Mouse (Mus musculus): ENCODE results near the gene Kcnq2. TPM values are rescaled to one million over a fixed set of nuclear protein-coding genes. Genes with fewer than 3 reads are reported as not detected.

Kcnq2 gene
- polyA plus RNA-seq, 1 experiment from 2014 or later = 13.9 TPM

- ATAC-seq (replicated peaks; ENCODE audit: low FRiP score) = no peak
- Histone ChIP-seq H3K4me3 (ENCODE audit: low read depth, low read length) (no peak overlapping the region), H3K9me3 (ENCODE audit: control insufficient read depth, low read length) (no peaks in the 10 kb centered on the region), H3K27me3 (ENCODE audit: control insufficient read depth, insufficient read depth, low read length) (peaks cover 16% of the 10 kb centered on the region), H3K9ac (ENCODE audit: low read length) (no peak overlapping the region), H3K4me2 (ENCODE audit: low read depth, low read length, severe bottlenecking) (no peak overlapping the region), H3K36me3 (ENCODE audit: control insufficient read depth, insufficient read depth, low read length) (no peaks in the 10 kb centered on the region), H3K27ac (ENCODE audit: low read depth, low read length) (no peak overlapping the region), H3K4me1 (replicated peaks; ENCODE audit: control insufficient read depth, insufficient read depth, low read length) (peaks cover 10% of the 10 kb centered on the region; the same call in 1 of the 2 replicates)
- no peak for DNase-seq (ENCODE audit: low spot score)
- WGBS = 87% methylated on average over 2 of the region's 2 CpGs
These were observed 23.4 kb upstream of the Kcnq2 start for GRCm38 (mm10) chr2:181158471-181158870.

- no peak overlapping the region for H3K27ac ChIP-seq (ENCODE audit: low read depth, low read length)
- WGBS = 78% methylated on average over 6 of the region's 6 CpGs
- H3K27me3 ChIP-seq (ENCODE audit: control insufficient read depth, insufficient read depth, low read length) = peaks cover 16% of the 10 kb centered on the region
- no peak overlapping the region for H3K4me2 ChIP-seq (ENCODE audit: low read depth, low read length, severe bottlenecking)
- no peaks in the 10 kb centered on the region for H3K36me3 ChIP-seq (ENCODE audit: control insufficient read depth, insufficient read depth, low read length)
- no peak for DNase-seq (ENCODE audit: low spot score)
- peaks cover 10% of the 10 kb centered on the region; the same call in 1 of the 2 replicates for H3K4me1 ChIP-seq (replicated peaks; ENCODE audit: control insufficient read depth, insufficient read depth, low read length)
- H3K9ac ChIP-seq (ENCODE audit: low read length) = no peak overlapping the region
- no peak for ATAC-seq (replicated peaks; ENCODE audit: low FRiP score)
- H3K4me3 ChIP-seq (ENCODE audit: low read depth, low read length) = no peak overlapping the region
- H3K9me3 ChIP-seq (ENCODE audit: control insufficient read depth, low read length) = no peaks in the 10 kb centered on the region
These were observed 22.7 kb upstream of the Kcnq2 start for GRCm38 (mm10) chr2:181157716-181158302.

- peaks cover 10% of the 10 kb centered on the region; the same call in 1 of the 2 replicates for H3K4me1 ChIP-seq (replicated peaks; ENCODE audit: control insufficient read depth, insufficient read depth, low read length)
- H3K4me2 ChIP-seq (ENCODE audit: low read depth, low read length, severe bottlenecking) = peak overlapping the region; percentile 61; the same call in 1 of the 2 replicates
- ATAC-seq (replicated peaks; ENCODE audit: low FRiP score) (no peak), DNase-seq (ENCODE audit: low spot score) (no peak)
- peak overlapping the region; percentile 55; the same call in 1 of the 2 replicates for H3K9ac ChIP-seq (ENCODE audit: low read length)
- WGBS = 77% methylated on average over 4 of the region's 4 CpGs
- H3K27ac ChIP-seq (ENCODE audit: low read depth, low read length) = no peak overlapping the region
- peak overlapping the region; percentile 32; the same call in 1 of the 2 replicates for H3K4me3 ChIP-seq (ENCODE audit: low read depth, low read length)
- no peaks in the 10 kb centered on the region for H3K36me3 ChIP-seq (ENCODE audit: control insufficient read depth, insufficient read depth, low read length)
- no peaks in the 10 kb centered on the region for H3K9me3 ChIP-seq (ENCODE audit: control insufficient read depth, low read length)
- H3K27me3 ChIP-seq (ENCODE audit: control insufficient read depth, insufficient read depth, low read length) = peaks cover 16% of the 10 kb centered on the region
These were observed 22.1 kb upstream of the Kcnq2 start for GRCm38 (mm10) chr2:181157180-181157579.

GRCm38 (mm10) chr2:181156248-181157121 is 21.4 kb upstream of the Kcnq2 start, which contains the start of gene Eef1a2:
Gene Eef1a2, minus strand, starts transcription at chr2:181157014.
- ATAC-seq (replicated peaks; ENCODE audit: low FRiP score) = peak; percentile 28; the same call in 1 of the 2 replicates
- DNase-seq (ENCODE audit: low spot score) = peak; percentile 64
- Histone ChIP-seq H3K27me3 (ENCODE audit: control insufficient read depth, insufficient read depth, low read length) (peaks cover 16% of the 10 kb centered on the region), H3K9ac (ENCODE audit: low read length) (peak within 1 kb of the TSS; percentile 55), H3K4me3 (ENCODE audit: low read depth, low read length) (peak within 1 kb of the TSS; percentile 32), H3K9me3 (ENCODE audit: control insufficient read depth, low read length) (no peaks in the 10 kb centered on the region), H3K36me3 (ENCODE audit: control insufficient read depth, insufficient read depth, low read length) (no peaks in the 10 kb centered on the region), H3K27ac (ENCODE audit: low read depth, low read length) (no peak within 1 kb of the TSS), H3K4me2 (ENCODE audit: low read depth, low read length, severe bottlenecking) (peak within 1 kb of the TSS; percentile 61), H3K4me1 (replicated peaks; ENCODE audit: control insufficient read depth, insufficient read depth, low read length) (peaks cover 10% of the 10 kb centered on the region; the same call in 1 of the 2 replicates)
- WGBS = 4% methylated on average over 55 of the region's 55 CpGs

GRCm38 (mm10) chr2:181155801-181156200 is 20.7 kb upstream of the Kcnq2 start:
- Histone ChIP-seq H3K36me3 (ENCODE audit: control insufficient read depth, insufficient read depth, low read length) (no peaks in the 10 kb centered on the region), H3K4me2 (ENCODE audit: low read depth, low read length, severe bottlenecking) (peak overlapping the region; percentile 61; the same call in 1 of the 2 replicates), H3K9ac (ENCODE audit: low read length) (no peak overlapping the region), H3K4me3 (ENCODE audit: low read depth, low read length) (0 out of 2 replicates have a peak overlapping the region, but pooled peaks have one; percentile 32), H3K27ac (ENCODE audit: low read depth, low read length) (no peak overlapping the region), H3K4me1 (replicated peaks; ENCODE audit: control insufficient read depth, insufficient read depth, low read length) (peaks cover 10% of the 10 kb centered on the region; the same call in 1 of the 2 replicates), H3K9me3 (ENCODE audit: control insufficient read depth, low read length) (no peaks in the 10 kb centered on the region), H3K27me3 (ENCODE audit: control insufficient read depth, insufficient read depth, low read length) (peaks cover 16% of the 10 kb centered on the region)
- ATAC-seq (replicated peaks; ENCODE audit: low FRiP score) = no peak
- WGBS = 63% methylated on average over 4 of the region's 4 CpGs
- no peak for DNase-seq (ENCODE audit: low spot score)

GRCm38 (mm10) chr2:181154831-181155415 is 19.8 kb upstream of the Kcnq2 start:
- Histone ChIP-seq H3K36me3 (ENCODE audit: control insufficient read depth, insufficient read depth, low read length) (no peaks in the 10 kb centered on the region), H3K9me3 (ENCODE audit: control insufficient read depth, low read length) (no peaks in the 10 kb centered on the region), H3K27me3 (ENCODE audit: control insufficient read depth, insufficient read depth, low read length) (peaks cover 16% of the 10 kb centered on the region), H3K27ac (ENCODE audit: low read depth, low read length) (no peak overlapping the region), H3K4me3 (ENCODE audit: low read depth, low read length) (no peak overlapping the region), H3K4me2 (ENCODE audit: low read depth, low read length, severe bottlenecking) (no peak overlapping the region), H3K9ac (ENCODE audit: low read length) (no peak overlapping the region), H3K4me1 (replicated peaks; ENCODE audit: control insufficient read depth, insufficient read depth, low read length) (peaks cover 8% of the 10 kb centered on the region; the same call in 1 of the 2 replicates)
- WGBS = 83% methylated on average over 8 of the region's 8 CpGs
- ATAC-seq (replicated peaks; ENCODE audit: low FRiP score) = no peak
- no peak for DNase-seq (ENCODE audit: low spot score)

GRCm38 (mm10) chr2:181154361-181154760 is 19.3 kb upstream of the Kcnq2 start:
- Histone ChIP-seq H3K27me3 (ENCODE audit: control insufficient read depth, insufficient read depth, low read length) (peaks cover 16% of the 10 kb centered on the region), H3K4me1 (replicated peaks; ENCODE audit: control insufficient read depth, insufficient read depth, low read length) (peaks cover 2% of the 10 kb centered on the region; the same call in 1 of the 2 replicates), H3K9me3 (ENCODE audit: control insufficient read depth, low read length) (no peaks in the 10 kb centered on the region), H3K4me2 (ENCODE audit: low read depth, low read length, severe bottlenecking) (no peak overlapping the region), H3K27ac (ENCODE audit: low read depth, low read length) (no peak overlapping the region), H3K36me3 (ENCODE audit: control insufficient read depth, insufficient read depth, low read length) (no peaks in the 10 kb centered on the region), H3K9ac (ENCODE audit: low read length) (no peak overlapping the region), H3K4me3 (ENCODE audit: low read depth, low read length) (no peak overlapping the region)
- DNase-seq (ENCODE audit: low spot score) = no peak
- WGBS = 93% methylated on average over 3 of the region's 3 CpGs
- no peak for ATAC-seq (replicated peaks; ENCODE audit: low FRiP score)

- peak; percentile 59 for DNase-seq (ENCODE audit: low spot score)
- H3K9ac ChIP-seq (ENCODE audit: low read length) = no peak overlapping the region
- H3K4me1 ChIP-seq (replicated peaks; ENCODE audit: control insufficient read depth, insufficient read depth, low read length) = 0 out of 2 replicates have a peak, but pooled peaks cover 2% of the 10 kb centered on the region
- H3K36me3 ChIP-seq (ENCODE audit: control insufficient read depth, insufficient read depth, low read length) = no peaks in the 10 kb centered on the region
- H3K4me3 ChIP-seq (ENCODE audit: low read depth, low read length) = no peak overlapping the region
- H3K27ac ChIP-seq (ENCODE audit: low read depth, low read length) = no peak overlapping the region
- H3K9me3 ChIP-seq (ENCODE audit: control insufficient read depth, low read length) = no peaks in the 10 kb centered on the region
- H3K27me3 ChIP-seq (ENCODE audit: control insufficient read depth, insufficient read depth, low read length) = peaks cover 16% of the 10 kb centered on the region
- WGBS = 0% methylated on average over 1 of the region's 1 CpGs
- no peak for ATAC-seq (replicated peaks; ENCODE audit: low FRiP score)
- H3K4me2 ChIP-seq (ENCODE audit: low read depth, low read length, severe bottlenecking) = no peak overlapping the region
These were observed 18.7 kb upstream of the Kcnq2 start for GRCm38 (mm10) chr2:181153837-181154236.

Data from forebrain, embryonic 11.5 days (tissue).